Mouse (Mus musculus) fibroblast of lung, adult 2 months (primary cell): Measurements from ENCODE around the gene Masp2.

Experiments
- DNase-seq: peaks from one replicate; pipeline ENCODE4 v3.0.0-alpha.2; 2011; ENCODE audit warnings: low read depth

Masp2 gene

DNA sequence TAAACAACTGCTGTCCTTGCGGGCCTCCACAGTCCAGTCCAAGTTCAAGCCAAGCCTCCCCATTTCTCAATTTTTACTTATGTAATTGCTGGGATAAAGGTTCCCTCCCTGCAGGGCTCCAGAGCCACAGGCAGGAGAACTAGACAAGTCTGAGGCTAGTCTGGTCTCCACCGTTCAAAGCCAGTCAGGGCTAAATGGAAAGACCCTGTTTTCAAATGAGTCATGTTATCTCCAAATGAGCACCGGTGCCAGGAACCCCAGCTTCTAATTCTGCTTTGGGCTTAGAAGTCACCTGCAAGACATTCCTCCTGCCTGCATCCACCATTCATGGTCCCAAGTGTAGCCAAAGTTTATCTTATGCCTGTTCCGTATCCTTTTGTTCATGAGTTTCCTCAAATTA lies 483 bp upstream of the Masp2 start:
- DNase-seq: no peak

DNA sequence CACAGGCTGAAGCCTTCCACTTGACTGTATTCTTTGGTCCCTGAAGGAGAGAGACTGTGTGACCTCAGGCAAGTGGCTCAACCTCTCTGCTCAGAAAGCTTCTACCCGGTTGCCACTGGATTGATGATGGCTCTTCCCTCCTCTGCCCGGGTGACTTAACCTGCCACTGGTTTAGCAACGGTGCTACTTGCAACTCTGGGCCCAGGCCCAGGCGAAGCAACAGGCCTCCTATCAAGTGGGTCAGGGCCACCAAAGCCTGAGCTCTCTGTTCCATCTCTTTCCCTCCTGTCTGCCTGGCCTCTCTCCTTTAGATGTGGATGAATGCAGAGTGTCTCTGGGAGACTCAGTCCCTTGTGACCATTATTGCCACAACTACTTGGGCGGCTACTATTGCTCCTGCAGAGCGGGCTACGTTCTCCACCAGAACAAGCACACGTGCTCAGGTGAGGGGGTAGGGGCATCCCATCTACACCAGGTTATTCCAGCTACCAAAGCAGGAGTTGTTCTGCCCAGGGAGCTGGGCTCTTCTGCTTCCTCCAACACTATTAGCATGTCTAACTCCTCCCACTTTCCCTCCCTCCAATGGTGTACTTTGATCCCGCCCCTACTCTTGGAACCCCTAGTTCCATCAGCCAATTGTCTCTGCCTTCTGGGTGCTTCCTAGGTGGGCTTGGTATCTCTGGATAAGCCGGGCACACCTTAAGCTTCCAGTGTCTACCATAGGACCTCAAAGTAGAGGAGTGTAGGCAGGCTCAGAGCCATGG lies 1.2 kb downstream of the Masp2 start:
- no peak for DNase-seq

DNA sequence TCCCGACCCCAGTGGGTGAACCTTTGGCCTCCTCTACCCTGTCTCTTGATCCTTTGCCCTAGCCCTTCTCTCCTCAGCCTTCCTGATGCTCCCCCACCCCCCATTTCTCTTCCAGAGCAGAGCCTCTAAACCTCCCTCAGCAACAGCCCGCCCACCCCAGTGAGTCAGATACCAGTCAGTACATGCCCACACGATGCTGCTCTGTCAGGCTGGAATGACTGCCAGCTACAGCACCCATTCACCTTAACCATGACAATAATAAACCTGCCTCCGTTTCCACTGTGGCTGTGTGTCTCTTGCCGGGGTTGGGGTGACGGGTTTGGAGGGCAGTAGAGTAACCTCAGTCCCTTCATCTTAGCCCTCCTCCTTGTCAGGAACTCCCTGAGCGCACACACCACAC lies 1.8 kb downstream of the Masp2 start:
- DNase-seq: no peak

DNA sequence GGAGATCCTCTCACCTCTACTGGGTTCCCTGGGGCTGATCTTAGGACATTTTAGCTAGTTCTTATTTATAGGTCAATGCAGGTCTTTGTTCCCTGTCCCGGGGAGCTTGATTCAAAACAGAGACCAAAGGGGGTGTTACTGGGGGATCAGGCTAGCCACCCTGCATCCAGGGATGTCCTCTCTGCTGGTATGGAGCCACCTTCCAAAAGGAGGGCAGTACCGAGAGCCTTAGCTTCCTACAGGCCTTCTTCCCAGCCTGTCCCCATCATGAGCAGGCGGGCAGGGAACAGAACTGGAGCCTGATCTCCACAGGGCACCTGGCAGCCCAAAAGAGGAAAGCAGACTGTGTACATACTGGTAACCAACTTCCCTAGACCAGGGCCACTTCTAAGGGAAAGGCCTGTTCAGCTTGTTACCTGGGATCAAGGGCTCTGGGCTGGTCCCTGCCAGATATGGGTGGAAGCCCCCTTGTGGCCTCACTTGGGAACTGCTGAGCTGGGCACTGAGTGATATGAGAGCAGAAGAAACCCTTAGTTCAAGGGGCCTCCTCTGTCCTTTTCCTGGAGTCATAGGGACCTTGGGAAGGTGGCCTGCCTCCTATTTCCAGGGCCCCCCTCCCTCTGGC lies 2.3 kb downstream of the Masp2 start:
- DNase-seq: no peak

DNA sequence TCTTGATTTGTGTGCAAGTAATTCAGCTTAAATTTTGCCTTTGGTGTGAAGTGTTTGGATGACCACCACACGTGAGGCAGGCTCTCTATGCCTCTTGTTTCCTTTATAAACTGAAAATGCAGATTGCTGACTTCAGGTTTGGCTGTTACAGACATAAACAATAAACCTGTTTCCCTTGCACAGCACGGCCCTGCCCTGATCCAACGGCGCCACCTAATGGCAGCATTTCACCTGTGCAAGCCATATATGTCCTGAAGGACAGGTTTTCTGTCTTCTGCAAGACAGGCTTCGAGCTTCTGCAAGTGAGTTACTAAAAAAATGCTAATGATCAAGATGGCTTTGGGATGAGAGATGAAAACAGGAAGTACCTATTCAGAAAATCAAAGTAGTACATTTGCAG lies 5.4 kb downstream of the Masp2 start:
- no peak for DNase-seq

DNA sequence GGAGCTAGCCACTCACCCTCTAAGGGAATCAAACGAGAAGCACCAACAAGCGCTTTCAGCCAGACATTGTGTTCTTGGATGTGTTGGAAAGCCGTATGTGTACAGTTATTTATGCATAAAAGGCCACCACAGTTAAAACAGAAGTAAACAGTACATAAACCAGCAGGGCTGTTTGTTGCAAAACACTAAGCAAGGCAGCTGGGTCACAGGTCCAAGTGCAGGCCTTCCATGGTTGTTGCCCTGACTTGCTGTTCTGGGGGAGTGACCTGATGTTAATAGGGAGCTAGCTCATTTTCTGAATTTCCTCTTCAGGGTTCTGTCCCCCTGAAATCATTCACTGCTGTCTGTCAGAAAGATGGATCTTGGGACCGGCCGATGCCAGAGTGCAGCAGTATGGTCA lies 7.5 kb downstream of the Masp2 start:
- DNase-seq: no peak

DNA sequence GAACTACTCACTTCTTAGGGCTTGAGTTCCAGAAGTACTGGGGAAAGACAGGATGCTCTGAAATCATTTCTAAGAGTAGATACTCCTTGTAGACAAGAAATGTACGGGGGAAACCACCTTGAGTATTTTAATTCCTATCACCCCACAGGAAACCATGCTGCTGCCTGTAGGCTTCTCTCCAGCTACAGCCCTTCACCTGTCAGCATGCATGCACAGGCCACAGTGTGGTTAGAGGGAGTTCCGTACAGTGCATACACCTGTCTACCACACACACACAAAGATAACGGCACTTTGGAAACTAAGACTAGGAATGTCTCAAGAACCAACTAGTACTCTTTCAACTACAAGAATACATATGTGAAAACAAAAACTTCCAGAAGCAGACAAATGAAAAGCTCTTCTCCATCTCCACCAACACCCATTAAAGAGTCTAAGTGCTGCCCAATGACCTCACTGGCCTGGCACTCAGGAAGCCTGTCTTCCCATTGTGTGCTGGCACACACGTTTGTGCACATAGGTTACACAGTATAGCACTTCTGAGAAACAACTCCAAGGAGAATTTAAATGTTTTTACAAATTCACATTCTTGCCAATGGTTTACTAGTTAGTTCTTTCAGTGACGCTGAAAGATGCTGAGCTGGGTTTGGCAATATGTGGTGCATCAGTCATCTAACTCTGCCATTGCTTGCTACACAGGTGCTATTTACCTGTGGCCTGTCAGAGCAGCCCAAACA lies 8.4 kb downstream of the Masp2 start:
- DNase-seq: no peak

DNA sequence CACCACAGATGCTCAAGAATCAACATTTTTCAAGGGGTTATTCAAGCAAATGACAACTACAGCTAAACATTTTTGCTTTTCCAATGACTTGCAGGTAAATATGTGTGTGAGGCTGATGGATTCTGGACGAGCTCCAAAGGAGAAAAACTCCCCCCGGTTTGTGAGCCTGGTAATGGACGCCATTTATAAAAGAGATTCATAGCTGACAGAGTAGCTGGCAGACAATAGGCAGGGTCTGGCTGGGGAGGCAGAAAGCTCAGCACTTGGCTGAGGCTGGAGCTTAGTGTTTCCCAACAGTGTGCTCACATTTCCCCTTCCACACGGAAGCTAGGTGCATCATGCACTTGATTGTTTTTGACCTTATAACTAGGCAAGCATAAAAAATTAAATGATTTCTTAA lies 10.2 kb downstream of the Masp2 start:
- no peak for DNase-seq

DNA sequence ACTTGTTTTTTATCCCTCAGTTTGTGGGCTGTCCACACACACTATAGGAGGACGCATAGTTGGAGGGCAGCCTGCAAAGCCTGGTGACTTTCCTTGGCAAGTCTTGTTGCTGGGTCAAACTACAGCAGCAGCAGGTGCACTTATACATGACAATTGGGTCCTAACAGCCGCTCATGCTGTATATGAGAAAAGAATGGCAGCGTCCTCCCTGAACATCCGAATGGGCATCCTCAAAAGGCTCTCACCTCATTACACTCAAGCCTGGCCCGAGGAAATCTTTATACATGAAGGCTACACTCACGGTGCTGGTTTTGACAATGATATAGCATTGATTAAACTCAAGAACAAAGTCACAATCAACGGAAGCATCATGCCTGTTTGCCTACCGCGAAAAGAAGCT lies 11.4 kb downstream of the Masp2 start:
- DNase-seq: no peak

DNA sequence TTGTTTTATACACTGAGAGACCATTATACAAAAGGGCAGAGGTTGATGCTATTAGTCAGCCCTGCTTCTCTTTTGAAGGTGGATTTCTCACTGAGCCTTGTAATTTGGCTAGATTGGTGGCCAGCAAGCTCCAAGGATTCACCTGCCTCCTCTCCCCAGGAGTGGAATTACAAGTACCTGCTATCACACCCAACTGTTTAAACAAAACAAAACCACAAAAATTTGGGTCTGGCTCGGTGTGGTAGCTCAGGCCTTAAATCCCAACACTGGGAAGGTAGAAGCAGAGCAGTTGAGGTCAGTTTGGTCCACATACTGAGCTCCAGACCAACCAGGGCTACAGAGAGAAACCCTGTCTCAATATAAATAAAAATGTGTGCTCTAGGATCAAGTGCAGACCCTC lies 17.5 kb downstream of the Masp2 start:
- no peak for DNase-seq

DNA sequence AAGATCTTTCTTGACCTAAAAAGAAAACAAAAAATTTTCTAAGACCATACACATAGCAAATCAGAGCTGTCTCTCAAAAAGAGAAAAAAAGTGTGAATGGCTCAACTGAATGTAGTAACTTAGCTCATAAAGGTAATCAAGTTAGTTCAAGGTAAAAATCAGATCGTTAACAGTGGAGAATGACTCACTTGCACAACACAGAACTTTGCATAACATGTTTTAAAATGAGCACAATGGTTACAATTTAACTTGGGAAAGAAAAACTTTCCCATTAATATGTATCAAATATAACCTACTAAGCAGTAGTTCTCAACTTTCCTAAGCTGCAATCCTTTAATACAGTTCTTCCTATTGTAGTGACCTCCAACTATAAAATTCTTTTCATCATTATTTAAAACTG lies 18.4 kb downstream of the Masp2 start:
- DNase-seq: no peak

DNA sequence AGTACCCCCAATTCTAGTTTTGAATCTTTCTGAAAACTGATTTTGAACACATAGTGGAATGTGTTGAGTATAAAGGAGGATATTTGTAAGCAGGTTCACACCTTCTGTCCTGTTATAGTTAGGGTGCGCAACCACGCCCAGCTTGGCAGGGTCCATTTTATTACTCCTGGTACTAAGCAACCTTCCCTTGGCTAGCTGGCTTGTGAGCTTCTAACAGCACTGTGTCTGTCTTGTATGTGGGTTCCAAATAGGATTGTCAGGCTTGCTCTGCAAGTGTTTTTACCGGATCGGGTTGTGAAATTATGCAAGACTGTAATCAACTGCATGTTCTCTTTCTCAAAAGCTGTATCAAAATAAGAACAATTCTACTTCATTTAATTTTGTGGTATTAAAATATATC lies 20.1 kb downstream of the Masp2 start:
- DNase-seq: no peak

DNA sequence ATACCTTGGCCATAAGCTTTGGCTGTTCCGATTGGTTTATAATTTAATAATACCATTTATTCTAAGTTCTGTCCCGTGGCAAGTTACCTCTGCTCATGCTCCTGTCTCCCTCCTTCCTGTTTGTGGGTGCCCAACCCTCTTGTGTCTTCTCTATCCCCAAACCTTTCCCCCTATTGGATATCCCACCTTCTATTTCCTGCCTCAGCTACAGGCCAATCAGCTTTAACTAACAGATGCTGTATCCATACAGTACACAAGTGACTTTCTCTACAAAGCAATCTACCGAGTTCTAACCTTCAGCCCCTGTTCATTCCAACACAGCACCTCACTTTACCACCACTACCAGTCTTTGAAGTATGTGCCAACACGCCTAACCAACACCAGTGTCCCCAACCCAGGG lies 21.3 kb downstream of the Masp2 start:
- DNase-seq: no peak

DNA sequence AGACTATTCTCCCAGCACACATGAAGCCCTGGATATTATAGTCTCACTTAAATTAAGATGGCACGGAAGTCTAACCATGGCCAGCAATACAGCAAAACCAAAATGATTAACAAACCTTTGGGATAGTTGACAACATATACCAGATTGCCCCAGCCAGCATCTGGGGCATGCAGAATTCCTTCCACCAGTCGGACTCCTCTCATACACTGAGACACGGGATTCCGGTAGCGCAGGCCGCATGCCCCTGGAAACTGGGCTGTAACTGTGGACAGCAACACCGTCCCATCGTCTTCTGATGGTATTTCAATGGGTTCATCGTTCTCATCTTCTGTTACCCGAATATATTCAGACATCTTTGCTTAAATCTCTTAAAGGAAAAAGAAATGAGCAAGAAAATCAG lies 22.7 kb downstream of the Masp2 start:
- DNase-seq: no peak

DNA sequence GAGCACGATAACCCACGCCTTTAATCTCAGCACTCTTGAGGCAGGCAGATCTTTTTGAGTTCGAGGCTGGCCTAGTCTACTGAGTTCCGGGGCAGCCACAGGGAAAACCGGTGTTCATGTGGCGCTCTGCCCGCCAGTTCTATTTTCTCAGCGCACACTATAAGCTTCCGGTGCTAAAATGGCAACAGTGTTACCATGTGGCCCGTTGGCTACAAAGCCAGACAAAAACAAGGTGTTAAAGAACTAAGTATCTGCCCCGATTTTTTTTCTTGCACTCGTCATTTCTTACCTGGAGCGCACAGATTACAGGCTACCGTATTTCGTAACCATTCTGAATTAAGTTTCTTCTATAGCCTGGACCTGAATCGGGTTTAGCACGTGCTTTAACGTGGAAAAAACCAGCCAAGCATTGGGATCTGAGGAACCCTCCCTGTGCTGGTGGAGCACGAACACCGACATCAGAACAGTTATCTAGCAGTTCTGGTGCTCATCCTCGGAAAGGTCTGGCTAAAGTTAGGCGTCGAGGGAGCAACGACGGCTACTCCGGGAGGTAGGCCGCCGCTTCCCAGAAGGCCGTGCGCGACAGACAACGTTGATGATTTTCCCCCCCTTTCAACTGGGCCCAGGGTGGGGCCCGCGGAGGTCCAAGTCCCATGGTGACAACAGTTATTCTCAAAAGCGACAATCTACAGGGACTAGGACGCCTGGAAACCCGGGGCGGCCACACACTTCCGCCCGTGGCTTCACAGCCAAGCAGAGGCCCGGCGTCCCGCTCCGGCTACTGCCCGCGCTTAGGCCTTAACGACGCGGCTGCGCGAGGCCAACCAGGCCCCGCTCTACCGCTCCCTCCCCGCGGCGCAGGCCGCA lies 23.6 kb downstream of the Masp2 start:
- DNase-seq: no peak

DNA sequence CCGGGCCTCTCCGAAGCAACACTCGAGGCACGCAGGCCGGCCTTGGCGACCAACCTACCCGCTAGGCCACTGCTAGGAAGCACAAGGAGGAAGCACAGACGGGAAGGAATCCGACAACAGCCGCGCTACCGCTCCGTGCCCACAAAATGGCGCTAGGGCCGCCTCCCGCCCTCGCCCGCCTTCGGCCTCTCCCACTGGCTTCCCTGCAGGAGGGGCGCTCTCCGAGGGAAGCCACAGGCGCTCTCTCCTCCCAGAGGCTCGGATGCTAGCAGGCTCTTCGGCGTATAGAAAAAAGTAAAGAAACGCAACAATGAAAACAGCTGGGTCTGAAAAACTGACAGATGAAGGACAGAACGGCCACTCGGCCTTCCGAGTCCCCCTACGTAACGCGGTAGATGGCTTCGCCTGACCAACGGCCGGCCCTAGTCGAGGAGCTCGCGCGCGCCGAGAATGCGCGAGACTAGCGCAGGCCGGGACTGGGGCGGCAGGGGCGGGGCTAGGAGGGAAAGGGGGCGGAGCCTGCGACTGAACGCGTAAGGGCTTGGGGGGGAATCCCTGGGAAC lies 24.4 kb downstream of the Masp2 start, which contains the start of gene Tardbp:
TSS of gene Tardbp (minus strand) at position 397 of the 563 bp plus-strand sequence.
- DNase-seq: peak; percentile 80

DNA sequence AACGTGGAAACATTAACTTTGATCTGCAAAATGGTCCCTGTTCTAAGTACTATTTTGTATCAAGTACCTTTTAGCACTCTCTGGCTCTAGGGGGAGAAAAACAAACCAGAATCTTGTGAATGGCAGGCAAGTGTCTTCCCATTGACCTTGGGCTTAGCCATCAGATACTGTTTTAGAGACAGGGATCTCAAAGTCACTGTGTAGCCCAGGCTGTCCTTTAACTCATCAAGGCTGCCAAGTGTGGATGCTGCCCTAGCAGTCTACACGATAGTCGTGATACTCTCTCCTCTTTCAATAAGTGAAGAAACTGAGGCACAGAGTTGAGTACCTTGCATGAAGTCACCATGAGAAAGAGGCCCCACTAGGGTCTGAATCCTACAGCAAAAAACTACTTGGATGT lies 24.9 kb downstream of the Masp2 start:
- no peak for DNase-seq

DNA sequence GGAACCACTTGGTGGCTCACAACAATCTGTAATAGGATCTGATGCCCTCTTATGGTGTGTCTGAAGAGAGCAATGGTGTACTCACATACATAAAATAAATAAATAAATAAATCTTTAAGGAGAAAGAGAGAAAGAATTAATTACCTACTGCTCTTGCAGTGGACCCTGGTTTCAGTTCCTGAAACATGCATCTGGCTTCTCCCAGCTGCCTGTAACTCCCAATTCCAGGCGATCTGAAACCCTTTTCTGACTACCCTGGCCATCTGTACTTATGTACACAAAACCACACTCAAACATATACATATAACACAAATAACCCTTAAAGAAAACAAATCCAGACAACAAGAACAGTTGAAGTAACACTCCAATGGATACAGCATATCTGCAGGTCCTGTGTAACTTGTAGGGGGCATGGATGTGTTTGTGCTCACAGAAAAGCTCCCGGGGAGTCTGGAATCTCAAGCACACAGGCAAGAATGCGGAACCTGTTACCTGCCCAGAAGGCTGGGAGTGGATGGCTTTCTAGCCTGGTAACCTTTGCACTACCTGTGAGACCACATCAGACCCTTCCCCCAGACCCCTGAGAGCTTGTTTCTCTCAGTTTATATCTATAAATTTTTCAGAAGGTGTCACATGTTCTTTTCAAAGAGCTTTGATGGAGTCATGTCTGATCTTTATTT lies 29.8 kb downstream of the Masp2 start:
- no peak for DNase-seq

DNA sequence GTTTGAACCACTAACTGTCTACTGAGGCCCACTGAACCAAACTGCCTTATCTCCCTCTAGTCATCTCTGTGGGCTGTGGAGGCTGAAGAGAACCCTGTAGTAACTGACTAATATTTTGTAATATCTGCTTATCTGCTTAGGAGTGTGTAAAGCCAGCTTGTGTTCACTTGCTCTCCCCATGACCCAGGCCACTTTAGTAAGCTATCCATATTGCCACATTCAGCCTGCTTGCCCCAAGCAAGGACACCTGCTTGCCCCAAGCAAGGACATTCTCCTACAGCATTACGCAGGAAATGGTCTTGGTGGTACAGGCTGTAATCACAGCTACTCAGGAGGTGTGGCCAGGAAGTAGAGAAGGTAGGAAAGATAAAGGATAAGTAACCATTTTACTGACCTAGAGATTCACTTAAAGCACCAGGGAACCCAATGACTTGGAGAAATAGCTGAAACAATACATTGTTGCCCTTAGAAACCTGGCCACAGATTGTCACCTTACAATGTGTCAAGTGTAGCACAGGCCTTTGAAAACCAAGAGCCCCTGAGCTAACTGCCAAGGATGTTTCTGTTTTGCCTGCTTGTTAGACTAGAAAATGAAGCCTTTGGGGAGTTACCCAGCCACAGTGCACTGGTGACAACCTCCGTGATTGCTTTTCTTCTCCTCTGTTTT lies 31.2 kb downstream of the Masp2 start:
- no peak for DNase-seq

DNA sequence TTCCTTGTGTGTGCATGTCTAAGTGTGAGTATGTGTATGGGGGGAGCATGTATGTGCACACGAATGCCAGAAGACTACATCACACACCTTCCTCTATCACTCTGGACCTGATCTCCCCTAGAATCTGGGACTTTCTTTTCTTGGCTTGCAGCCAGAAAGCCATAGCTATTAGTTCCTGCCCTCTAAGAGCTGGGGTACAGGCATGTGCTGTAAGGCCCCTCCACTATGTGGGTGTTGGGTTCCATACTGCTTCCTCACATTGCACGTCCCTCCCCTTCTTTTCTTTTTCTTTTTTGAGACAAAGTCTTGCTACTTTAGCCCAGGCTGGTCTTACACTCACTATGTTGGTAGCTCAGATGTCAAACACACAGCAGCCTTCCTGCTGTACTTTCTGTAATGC lies 33.0 kb downstream of the Masp2 start:
- DNase-seq: no peak

DNA sequence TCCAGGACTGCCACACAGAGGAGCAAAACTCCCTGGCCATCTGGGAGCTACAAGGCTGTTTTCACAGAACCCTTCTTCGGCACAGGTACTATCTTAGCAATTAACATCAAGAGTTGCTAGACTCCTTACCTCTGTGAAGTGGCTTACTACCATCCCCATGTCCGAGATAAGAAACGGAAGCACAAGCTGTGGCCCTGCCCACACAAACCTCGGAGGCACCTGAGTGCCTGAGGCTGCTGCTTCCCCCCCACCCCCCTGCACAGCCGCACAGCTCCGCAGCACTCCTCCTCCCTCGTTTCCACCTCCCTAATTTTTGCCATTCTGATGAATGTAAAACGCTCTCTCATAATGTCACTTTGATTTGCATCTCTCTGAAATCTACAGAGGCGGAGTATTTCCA lies 35.9 kb downstream of the Masp2 start:
- DNase-seq: no peak
